Mouse (Mus musculus): ENCODE measurements around the gene Itgax. TPM values are rescaled to one million over a fixed set of nuclear protein-coding genes. Genes with fewer than 3 reads are reported as not detected.
A peak's percentile ranks its signal among the peaks of the same experiment; 100 is the strongest.

Gene Itgax
- 4.6 and 5.8 TPM in 2 replicates for polyA plus RNA-seq (2012; rRNA removed)

DNA sequence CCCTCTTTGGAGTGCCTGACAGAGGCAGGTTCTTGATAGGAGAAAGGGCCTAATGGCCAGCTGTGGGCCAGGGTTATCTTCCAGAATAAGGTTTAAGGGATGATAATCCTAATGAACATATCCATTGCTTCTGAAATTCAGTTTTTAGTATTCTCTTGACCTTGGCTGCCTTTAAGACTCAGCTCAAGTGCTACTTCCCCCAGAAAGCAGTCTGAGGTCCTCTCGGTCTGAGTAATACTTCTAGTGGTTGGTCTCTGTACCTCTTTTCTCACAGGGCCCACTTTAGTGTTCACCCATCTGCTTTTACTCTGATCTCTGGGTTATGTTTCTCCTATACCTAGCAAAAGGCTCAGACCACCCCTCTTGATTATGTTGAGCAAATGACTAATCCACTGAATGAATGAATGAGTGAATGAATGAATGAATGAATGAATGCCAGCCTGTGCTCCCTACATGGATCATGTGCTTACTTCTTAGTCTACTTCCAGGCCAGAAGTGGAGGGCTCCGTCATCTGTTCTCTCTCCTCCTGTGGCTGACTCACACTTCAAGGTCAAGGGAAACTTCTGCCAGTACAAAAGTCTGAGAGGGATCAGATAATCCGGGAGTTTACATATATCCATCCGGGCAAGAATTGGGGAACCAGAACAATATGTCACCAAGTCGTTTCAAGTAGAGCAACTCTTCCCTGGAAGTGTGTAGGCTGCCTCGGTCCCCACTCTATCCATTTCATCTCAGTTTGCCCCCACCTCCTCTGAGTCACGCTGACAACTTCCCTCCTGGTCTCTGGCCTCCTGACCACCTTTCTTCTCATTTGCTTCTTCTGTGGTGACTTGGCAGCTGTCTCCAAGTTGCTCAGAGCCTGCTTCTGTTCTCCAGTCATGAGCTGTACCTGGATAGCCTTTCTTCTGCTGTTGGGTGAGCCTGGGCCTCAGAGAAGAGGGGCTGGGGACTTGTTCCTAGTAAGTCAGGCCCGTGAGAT is at the start of gene Itgax:
Gene Itgax, plus strand, starts transcription at position 807 of the 980 bp plus-strand sequence.
- H3K36me3 ChIP-seq (ENCODE audit: control insufficient read depth, insufficient read depth, low read length), result no peaks in the 10 kb centered on the region
- peak within 1 kb of the TSS; percentile 33 for H3K4me3 ChIP-seq (ENCODE audit: low read depth, low read length)
- H3K4me1 ChIP-seq (ENCODE audit: control insufficient read depth, insufficient read depth, insufficient read length, low read length), result no peaks in the 10 kb centered on the region; the same call in 1 of the 2 replicates
- H3K27me3 ChIP-seq (ENCODE audit: control insufficient read depth, insufficient read depth, low read length), result no peaks in the 10 kb centered on the region
- peak within 1 kb of the TSS; percentile 44 for H3K27ac ChIP-seq (ENCODE audit: insufficient read depth, low read depth, low read length)
- 0 out of 2 replicates have a peak, but pooled peaks have one; percentile 22 for TF ChIP-seq POLR2A (IDR thresholded peaks at IDR 0.05; ENCODE audit: low read depth, low read length)
- TF ChIP-seq CTCF (IDR thresholded peaks at IDR 0.05; ENCODE audit: extremely low read depth, insufficient read length, insufficient replicate concordance, low read depth, low read length), result no peak
- 61% methylated on average over 8 of the region's 8 CpGs for WGBS

DNA sequence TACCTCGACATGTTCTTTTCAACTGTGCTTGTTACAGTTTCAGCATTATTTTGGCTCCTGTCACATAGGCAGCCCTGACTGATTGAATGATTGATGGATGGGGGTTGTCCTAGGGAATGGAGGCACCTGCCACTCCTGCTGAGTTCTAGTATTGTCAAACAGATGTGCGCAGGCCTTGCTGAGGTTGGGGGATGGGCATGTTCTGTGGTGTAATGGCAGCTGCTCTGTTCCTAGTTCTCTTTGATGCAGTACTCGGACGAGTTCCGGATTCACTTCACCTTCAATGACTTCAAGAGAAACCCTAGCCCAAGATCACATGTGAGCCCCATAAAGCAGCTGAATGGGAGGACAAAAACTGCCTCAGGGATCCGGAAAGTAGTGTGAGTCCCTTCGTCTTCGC is 49.3 kb upstream of the Itgax start:
- Histone ChIP-seq H3K4me3 (ENCODE audit: low read depth, low read length) (no peak overlapping the region), H3K36me3 (ENCODE audit: control insufficient read depth, insufficient read depth, low read length) (no peaks in the 10 kb centered on the region)
- WGBS, result 91% methylated on average over 8 of the region's 8 CpGs

DNA sequence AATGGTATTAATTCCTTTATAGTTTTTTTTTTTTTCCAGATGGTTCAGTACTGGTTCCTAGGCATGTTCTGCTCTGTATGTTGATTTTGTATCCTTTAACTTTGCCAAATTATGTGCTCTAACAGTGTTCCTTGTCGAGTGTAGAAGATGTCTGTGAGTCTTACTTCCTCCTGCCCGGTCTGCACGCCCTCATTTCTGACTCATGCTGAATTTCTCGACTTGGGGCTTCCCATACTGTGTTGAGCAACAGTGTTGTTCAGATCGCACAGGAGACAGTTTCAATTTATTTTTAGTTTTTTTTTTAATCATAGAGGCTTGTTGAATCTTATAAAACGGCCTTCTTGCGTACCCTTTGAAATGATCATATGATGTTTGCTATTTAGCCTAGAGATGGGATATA is 40.2 kb upstream of the Itgax start:
- no peaks in the 10 kb centered on the region for H3K4me1 ChIP-seq (ENCODE audit: control insufficient read depth, insufficient read depth, insufficient read length, low read length)
- no peak overlapping the region for H3K27ac ChIP-seq (ENCODE audit: insufficient read depth, low read depth, low read length)
- 57% methylated on average over 7 of the region's 7 CpGs for WGBS
- no peaks in the 10 kb centered on the region for H3K27me3 ChIP-seq (ENCODE audit: control insufficient read depth, insufficient read depth, low read length)
- H3K36me3 ChIP-seq (ENCODE audit: control insufficient read depth, insufficient read depth, low read length), result no peaks in the 10 kb centered on the region
- no peak for TF ChIP-seq CTCF (IDR thresholded peaks at IDR 0.05; ENCODE audit: extremely low read depth, insufficient read length, insufficient replicate concordance, low read depth, low read length)
- no peak for TF ChIP-seq POLR2A (IDR thresholded peaks at IDR 0.05; ENCODE audit: low read depth, low read length)
- no peak overlapping the region for H3K4me3 ChIP-seq (ENCODE audit: low read depth, low read length)

More for the DNA sequence above, 49.3 kb upstream of the Itgax start:
- TF ChIP-seq CTCF (IDR thresholded peaks at IDR 0.05; ENCODE audit: extremely low read depth, insufficient read length, insufficient replicate concordance, low read depth, low read length) (no peak), POLR2A (IDR thresholded peaks at IDR 0.05; ENCODE audit: low read depth, low read length) (no peak)
- no peak overlapping the region for H3K27ac ChIP-seq (ENCODE audit: insufficient read depth, low read depth, low read length)
- H3K4me1 ChIP-seq (ENCODE audit: control insufficient read depth, insufficient read depth, insufficient read length, low read length), result no peaks in the 10 kb centered on the region
- no peaks in the 10 kb centered on the region for H3K27me3 ChIP-seq (ENCODE audit: control insufficient read depth, insufficient read depth, low read length)

DNA sequence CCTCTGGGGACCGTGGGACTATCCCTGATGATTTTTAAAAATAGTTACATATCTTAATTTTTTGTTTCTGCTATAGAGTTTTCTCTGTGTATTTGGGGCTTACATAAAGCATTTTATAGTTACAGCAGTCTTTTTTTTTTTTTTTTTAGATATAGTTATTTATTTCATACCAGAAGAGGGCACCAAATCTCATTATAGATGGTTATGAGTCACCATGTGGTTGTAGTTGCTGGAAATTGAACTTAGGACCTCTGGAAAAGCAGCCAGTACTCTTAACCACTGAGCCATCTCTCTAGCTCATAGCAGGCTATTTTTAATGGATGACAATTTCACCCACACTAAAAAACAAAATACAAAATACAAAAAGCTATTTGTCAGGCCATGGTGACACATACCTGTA is 31.2 kb upstream of the Itgax start:
- no peak for TF ChIP-seq CTCF (IDR thresholded peaks at IDR 0.05; ENCODE audit: extremely low read depth, insufficient read length, insufficient replicate concordance, low read depth, low read length)
- TF ChIP-seq POLR2A (IDR thresholded peaks at IDR 0.05; ENCODE audit: low read depth, low read length), result no peak
- Histone ChIP-seq H3K27me3 (ENCODE audit: control insufficient read depth, insufficient read depth, low read length) (no peaks in the 10 kb centered on the region), H3K36me3 (ENCODE audit: control insufficient read depth, insufficient read depth, low read length) (no peaks in the 10 kb centered on the region), H3K4me3 (ENCODE audit: low read depth, low read length) (peak overlapping the region; percentile 47), H3K4me1 (ENCODE audit: control insufficient read depth, insufficient read depth, insufficient read length, low read length) (peaks cover 7% of the 10 kb centered on the region; the same call in 1 of the 2 replicates), H3K27ac (ENCODE audit: insufficient read depth, low read depth, low read length) (peak overlapping the region; percentile 91)
- 53% methylated on average over 1 of the region's 1 CpGs for WGBS

DNA sequence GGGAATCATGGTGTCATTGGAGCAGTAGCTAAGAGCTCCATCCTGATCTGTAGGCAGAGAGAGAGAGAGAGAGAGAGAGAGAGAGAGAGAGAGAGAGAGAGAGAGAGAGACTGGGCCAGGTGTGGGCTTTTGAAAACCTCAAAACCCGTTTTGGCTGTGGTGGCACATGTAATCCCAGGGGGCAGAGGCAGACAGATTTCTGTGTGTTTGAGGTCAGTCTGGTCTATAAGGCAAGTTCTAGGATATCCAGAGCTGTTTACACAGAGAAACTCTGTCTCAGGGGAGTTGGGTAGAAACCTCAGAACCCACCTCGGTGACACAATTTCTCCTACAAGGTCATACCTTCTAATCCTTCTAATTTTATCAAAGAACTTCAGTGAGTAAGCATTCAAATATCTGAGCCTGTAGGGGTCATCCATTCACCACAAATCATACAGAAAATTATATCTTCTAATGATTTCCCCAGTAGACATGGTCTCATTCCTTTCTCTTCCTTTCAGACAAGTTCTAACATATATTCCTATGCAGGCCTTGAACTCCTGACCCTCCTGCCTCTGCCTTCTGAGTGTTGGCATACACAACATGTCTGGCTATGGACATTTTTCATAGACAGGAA is 28.5 kb upstream of the Itgax start:
- no peak for TF ChIP-seq POLR2A (IDR thresholded peaks at IDR 0.05; ENCODE audit: low read depth, low read length)
- TF ChIP-seq CTCF (IDR thresholded peaks at IDR 0.05; ENCODE audit: extremely low read depth, insufficient read length, insufficient replicate concordance, low read depth, low read length), result no peak

DNA sequence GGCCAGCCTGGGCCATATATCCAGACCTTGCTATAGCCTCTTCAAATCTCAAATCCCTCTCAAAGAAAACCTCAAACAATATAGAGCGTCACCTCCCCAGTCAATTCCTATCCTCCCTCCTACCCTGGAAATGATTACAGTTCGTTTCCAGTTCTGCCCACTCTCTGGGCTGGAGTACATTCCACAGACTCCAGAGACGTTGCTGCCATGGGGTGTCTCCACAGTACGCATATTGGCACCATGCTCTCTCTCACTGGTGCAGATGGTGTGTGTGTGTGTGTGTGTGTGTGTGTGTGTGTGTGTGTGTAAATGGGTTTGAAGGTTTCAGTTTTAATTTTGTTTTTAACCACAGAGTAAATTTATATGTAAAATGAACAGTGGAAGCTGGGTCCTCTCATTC is 24.1 kb upstream of the Itgax start:
- 47% methylated on average over 4 of the region's 4 CpGs for WGBS
- TF ChIP-seq POLR2A (IDR thresholded peaks at IDR 0.05; ENCODE audit: low read depth, low read length), result no peak
- TF ChIP-seq CTCF (IDR thresholded peaks at IDR 0.05; ENCODE audit: extremely low read depth, insufficient read length, insufficient replicate concordance, low read depth, low read length), result no peak
- Histone ChIP-seq H3K27ac (ENCODE audit: insufficient read depth, low read depth, low read length) (no peak overlapping the region), H3K36me3 (ENCODE audit: control insufficient read depth, insufficient read depth, low read length) (no peaks in the 10 kb centered on the region), H3K4me1 (ENCODE audit: control insufficient read depth, insufficient read depth, insufficient read length, low read length) (no peaks in the 10 kb centered on the region), H3K4me3 (ENCODE audit: low read depth, low read length) (no peak overlapping the region), H3K27me3 (ENCODE audit: control insufficient read depth, insufficient read depth, low read length) (no peaks in the 10 kb centered on the region)

More for the DNA sequence above, 28.5 kb upstream of the Itgax start:
- H3K4me3 ChIP-seq (ENCODE audit: low read depth, low read length), result no peak overlapping the region
- no peaks in the 10 kb centered on the region for H3K36me3 ChIP-seq (ENCODE audit: control insufficient read depth, insufficient read depth, low read length)
- no peaks in the 10 kb centered on the region for H3K27me3 ChIP-seq (ENCODE audit: control insufficient read depth, insufficient read depth, low read length)
- no peak overlapping the region for H3K27ac ChIP-seq (ENCODE audit: insufficient read depth, low read depth, low read length)
- peaks cover 7% of the 10 kb centered on the region; the same call in 1 of the 2 replicates for H3K4me1 ChIP-seq (ENCODE audit: control insufficient read depth, insufficient read depth, insufficient read length, low read length)
- WGBS, result 65% methylated on average over 2 of the region's 2 CpGs

DNA sequence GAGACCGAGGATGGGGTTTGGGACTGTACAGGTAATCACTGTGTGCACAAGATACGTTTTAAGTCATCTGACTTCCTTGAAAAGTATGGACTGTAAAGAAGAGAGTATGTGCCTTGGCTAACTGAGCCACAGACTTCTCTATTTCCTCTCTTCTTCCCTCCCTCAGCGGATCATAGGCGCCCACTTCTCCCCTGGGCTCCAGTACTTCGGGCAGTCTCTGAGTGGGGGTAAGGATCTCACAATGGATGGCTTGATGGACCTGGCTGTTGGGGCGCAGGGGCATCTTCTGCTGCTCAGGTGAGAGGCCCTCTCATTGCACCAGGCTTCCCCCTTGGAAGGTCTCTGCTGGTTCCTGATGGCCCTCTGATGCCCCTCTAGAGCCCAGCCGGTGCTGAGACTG is 21.9 kb upstream of the Itgax start:
- no peak overlapping the region for H3K4me3 ChIP-seq (ENCODE audit: low read depth, low read length)
- no peaks in the 10 kb centered on the region for H3K36me3 ChIP-seq (ENCODE audit: control insufficient read depth, insufficient read depth, low read length)
- no peak for TF ChIP-seq CTCF (IDR thresholded peaks at IDR 0.05; ENCODE audit: extremely low read depth, insufficient read length, insufficient replicate concordance, low read depth, low read length)
- TF ChIP-seq POLR2A (IDR thresholded peaks at IDR 0.05; ENCODE audit: low read depth, low read length), result no peak
- H3K27me3 ChIP-seq (ENCODE audit: control insufficient read depth, insufficient read depth, low read length), result no peaks in the 10 kb centered on the region
- 92% methylated on average over 7 of the region's 7 CpGs for WGBS
- H3K4me1 ChIP-seq (ENCODE audit: control insufficient read depth, insufficient read depth, insufficient read length, low read length), result no peaks in the 10 kb centered on the region
- H3K27ac ChIP-seq (ENCODE audit: insufficient read depth, low read depth, low read length), result no peak overlapping the region
